Mouse (Mus musculus): Measurements from ENCODE around the gene Tldc1. TPM values are rescaled to one million over a fixed set of nuclear protein-coding genes. Genes with fewer than 3 reads are reported as not detected.
A peak's percentile ranks its signal among the peaks of the same experiment; 100 is the strongest.

Tldc1 gene
- polyA plus RNA-seq, 1 experiment from 2014 or later, result 5.4 TPM

DNA sequence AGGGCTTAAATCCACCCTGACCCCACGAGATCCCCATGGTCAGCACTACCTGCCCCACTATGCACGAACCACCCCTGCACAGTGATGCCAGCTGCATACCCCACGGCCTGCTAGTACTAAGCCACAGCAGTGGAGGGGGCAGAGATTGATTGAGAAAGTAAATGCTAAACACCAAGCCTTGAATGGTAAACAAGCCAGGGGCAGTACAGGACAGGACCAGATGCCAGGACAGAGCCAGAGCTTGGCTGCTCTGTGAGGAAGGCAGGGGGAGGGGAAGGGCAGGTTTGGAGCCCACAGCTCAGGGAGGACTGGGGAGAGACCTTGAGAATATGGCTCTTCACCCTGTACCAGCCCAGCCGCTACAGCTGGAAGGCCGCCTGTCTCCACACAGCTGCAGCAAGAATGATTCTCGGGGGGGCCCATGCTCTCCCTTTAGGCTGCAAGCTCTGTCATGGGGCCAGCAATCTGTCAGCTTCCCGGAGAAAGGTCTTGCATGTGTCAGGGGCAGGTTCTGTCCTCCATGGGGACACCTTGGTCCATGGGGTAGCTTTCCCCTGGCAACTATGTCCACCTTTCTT lies 1.5 kb downstream of the Tldc1 start:
- H3K9ac ChIP-seq (ENCODE audit: low read depth, low read length), result no peak overlapping the region
- peaks cover 10% of the 10 kb centered on the region for H3K4me1 ChIP-seq (ENCODE audit: control insufficient read depth, insufficient read depth, low read length)
- H3K4me2 ChIP-seq (ENCODE audit: low read depth, low read length), result no peak overlapping the region
- no peak overlapping the region for H3K4me3 ChIP-seq (ENCODE audit: low read depth, low read length)
- no peaks in the 10 kb centered on the region for H3K9me3 ChIP-seq (ENCODE audit: control insufficient read depth, low read length)
- ATAC-seq (ENCODE audit: low read depth) (no peak), DNase-seq (ENCODE audit: low spot score) (no peak)
- 0 out of 2 replicates have a peak, but pooled peaks cover 6% of the 10 kb centered on the region for H3K36me3 ChIP-seq (ENCODE audit: control insufficient read depth, insufficient read depth, low read length)
- 82% methylated on average over 7 of the region's 7 CpGs for WGBS
- no peak overlapping the region for H3K27ac ChIP-seq (replicated peaks; ENCODE audit: low read depth, low read length)
- H3K27me3 ChIP-seq (replicated peaks; ENCODE audit: control insufficient read depth, insufficient read depth, low read length), result no peaks in the 10 kb centered on the region

DNA sequence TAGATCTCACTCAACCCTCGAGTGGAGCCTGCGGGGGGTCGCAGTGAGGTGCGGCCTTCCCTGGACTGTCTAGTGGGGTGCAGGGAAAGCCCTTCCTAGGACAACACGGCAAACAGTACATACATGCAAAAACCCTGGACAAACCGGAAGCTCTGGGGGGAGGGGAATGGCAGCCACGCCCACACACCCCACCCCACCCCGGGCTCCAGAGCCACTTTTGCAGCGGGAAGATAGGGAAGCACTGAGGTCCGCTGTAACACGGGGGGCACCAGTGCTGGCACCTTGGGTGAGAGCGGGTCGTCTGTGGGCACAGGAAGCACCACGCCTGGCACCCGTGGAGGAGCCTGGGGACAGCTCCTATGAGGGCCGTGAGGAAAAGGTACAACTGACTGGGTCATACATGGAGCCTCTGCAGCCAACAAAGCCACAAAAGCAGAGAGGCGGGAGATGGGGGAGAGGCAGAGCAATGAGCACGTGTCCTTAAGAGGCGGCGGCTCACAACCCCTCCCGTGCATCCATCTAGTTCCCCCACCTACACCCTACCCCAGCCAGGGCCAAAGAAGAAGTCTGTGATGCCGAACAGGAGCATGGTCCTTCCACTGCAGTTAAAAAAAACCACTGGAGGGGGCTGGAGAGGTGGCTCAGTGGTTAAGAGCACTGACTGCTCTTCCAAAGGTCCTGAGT lies 12.3 kb downstream of the Tldc1 start:
- H3K9me3 ChIP-seq (ENCODE audit: control insufficient read depth, low read length), result no peaks in the 10 kb centered on the region
- DNase-seq (ENCODE audit: low spot score) (no peak), ATAC-seq (ENCODE audit: low read depth) (no peak)
- H3K27ac ChIP-seq (replicated peaks; ENCODE audit: low read depth, low read length), result no peak overlapping the region
- no peaks in the 10 kb centered on the region for H3K4me1 ChIP-seq (ENCODE audit: control insufficient read depth, insufficient read depth, low read length)
- 84% methylated on average over 22 of the region's 22 CpGs for WGBS
- no peaks in the 10 kb centered on the region for H3K27me3 ChIP-seq (replicated peaks; ENCODE audit: control insufficient read depth, insufficient read depth, low read length)
- H3K36me3 ChIP-seq (ENCODE audit: control insufficient read depth, insufficient read depth, low read length), result peaks cover 29% of the 10 kb centered on the region; the same call in 1 of the 2 replicates
- no peak overlapping the region for H3K9ac ChIP-seq (ENCODE audit: low read depth, low read length)
- no peak overlapping the region for H3K4me2 ChIP-seq (ENCODE audit: low read depth, low read length)
- H3K4me3 ChIP-seq (ENCODE audit: low read depth, low read length), result no peak overlapping the region

DNA sequence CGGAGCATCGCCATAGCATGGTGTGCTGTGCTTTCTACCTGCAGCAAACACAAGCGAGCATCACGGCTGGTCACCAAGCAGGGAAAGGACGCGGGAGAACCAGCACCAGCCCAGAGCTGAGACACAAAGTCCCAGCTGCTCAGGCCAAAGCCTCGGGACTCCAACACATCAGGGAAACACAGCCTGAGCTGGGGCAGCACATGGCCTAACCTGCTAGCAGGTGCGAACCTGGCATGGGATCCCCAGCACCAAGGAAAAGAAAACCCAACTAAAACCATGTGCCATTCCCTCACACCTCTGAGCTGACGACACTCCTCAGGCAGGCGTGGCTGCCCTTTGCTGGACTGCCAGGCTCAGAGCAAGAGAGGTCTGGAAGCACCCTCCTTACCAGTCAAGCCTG lies 12.9 kb downstream of the Tldc1 start:
- Histone ChIP-seq H3K9me3 (ENCODE audit: control insufficient read depth, low read length) (no peaks in the 10 kb centered on the region), H3K27ac (replicated peaks; ENCODE audit: low read depth, low read length) (no peak overlapping the region)
- DNase-seq (ENCODE audit: low spot score), result no peak

DNA sequence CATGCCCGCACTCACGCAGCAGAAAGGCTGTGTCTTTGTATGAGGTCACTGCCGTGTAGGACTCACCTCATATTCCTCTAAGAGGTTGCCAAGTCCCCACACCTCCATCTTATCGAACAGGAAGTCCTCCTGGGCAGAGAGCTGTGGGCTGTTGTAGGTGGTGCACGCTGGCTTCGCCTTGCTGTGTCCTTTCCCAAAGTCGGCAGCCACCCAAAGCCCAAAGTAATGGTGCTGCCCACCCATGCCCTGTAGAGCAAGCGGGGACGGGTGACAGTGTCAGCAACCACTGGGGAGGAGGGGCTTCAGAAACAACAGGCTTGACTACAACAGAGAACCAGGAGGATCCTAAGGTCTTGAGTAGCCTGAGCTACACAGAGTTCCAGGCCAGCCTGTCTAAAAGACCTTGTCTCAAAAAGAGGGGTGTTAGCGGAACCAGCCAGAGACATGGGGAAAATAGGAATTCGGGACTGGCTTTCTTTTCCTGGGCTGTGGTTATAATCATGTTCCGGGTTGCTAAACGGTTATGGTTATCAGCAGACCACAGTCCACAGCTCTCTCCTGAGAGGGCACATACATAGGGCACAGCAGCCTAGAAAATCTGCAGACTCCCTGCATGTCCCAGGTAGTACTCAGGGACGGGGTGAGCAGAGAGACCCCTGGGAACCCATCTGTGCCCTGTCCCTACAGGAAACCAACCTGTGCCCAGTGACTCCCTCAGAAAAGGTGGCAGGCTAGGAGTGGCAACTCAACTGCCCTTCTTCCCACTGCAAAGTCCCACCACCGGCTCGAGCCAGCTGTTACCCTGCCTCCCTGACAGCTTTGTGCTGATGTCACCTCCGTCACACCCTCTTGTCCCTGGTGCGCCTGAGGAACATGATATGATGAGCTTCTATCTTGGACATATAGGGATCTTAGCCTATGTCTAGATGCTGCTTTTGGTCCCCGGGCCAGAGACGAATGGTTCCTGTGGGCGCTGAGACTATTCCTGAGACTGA lies 15.7 kb downstream of the Tldc1 start:
- DNase-seq (ENCODE audit: low spot score) (no peak), ATAC-seq (ENCODE audit: low read depth) (no peak)
- no peak overlapping the region for H3K9ac ChIP-seq (ENCODE audit: low read depth, low read length)
- no peaks in the 10 kb centered on the region for H3K9me3 ChIP-seq (ENCODE audit: control insufficient read depth, low read length)
- H3K4me2 ChIP-seq (ENCODE audit: low read depth, low read length), result no peak overlapping the region
- peaks cover 18% of the 10 kb centered on the region; the same call in 1 of the 2 replicates for H3K36me3 ChIP-seq (ENCODE audit: control insufficient read depth, insufficient read depth, low read length)
- WGBS, result 86% methylated on average over 21 of the region's 21 CpGs
- H3K4me1 ChIP-seq (ENCODE audit: control insufficient read depth, insufficient read depth, low read length), result no peaks in the 10 kb centered on the region
- no peak overlapping the region for H3K4me3 ChIP-seq (ENCODE audit: low read depth, low read length)
- no peak overlapping the region for H3K27ac ChIP-seq (replicated peaks; ENCODE audit: low read depth, low read length)
- no peaks in the 10 kb centered on the region for H3K27me3 ChIP-seq (replicated peaks; ENCODE audit: control insufficient read depth, insufficient read depth, low read length)

More for the DNA sequence above, 12.9 kb downstream of the Tldc1 start:
- no peak overlapping the region for H3K9ac ChIP-seq (ENCODE audit: low read depth, low read length)
- no peak overlapping the region for H3K4me3 ChIP-seq (ENCODE audit: low read depth, low read length)
- no peaks in the 10 kb centered on the region for H3K4me1 ChIP-seq (ENCODE audit: control insufficient read depth, insufficient read depth, low read length)
- ATAC-seq (ENCODE audit: low read depth), result no peak
- 79% methylated on average over 10 of the region's 10 CpGs for WGBS
- H3K27me3 ChIP-seq (replicated peaks; ENCODE audit: control insufficient read depth, insufficient read depth, low read length), result no peaks in the 10 kb centered on the region
- H3K4me2 ChIP-seq (ENCODE audit: low read depth, low read length), result no peak overlapping the region
- H3K36me3 ChIP-seq (ENCODE audit: control insufficient read depth, insufficient read depth, low read length), result peaks cover 28% of the 10 kb centered on the region; the same call in 1 of the 2 replicates

DNA sequence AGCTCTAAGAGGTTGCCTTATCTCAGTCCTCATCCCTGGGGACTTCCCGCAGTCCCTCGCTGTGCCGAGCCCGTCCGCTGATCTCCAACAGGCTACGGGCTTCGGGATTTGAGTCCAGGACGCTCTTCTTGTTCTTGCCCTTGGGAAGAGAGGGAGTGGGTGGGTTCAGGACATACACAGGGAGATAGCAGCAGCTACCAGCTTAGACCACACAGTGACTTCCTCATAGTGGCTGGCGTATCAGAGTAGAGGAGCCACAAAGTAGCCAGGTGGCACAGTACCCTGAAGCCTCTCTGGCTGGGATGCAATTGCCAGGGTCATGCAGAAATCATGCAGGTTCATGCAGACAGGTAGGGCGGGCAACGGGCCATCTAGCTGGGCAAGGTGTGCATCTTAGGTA lies 16.5 kb downstream of the Tldc1 start:
- H3K9me3 ChIP-seq (ENCODE audit: control insufficient read depth, low read length), result no peaks in the 10 kb centered on the region
- H3K36me3 ChIP-seq (ENCODE audit: control insufficient read depth, insufficient read depth, low read length), result peaks cover 14% of the 10 kb centered on the region; the same call in 1 of the 2 replicates
- no peak overlapping the region for H3K27ac ChIP-seq (replicated peaks; ENCODE audit: low read depth, low read length)
- DNase-seq (ENCODE audit: low spot score) (no peak), ATAC-seq (ENCODE audit: low read depth) (no peak)
- H3K4me1 ChIP-seq (ENCODE audit: control insufficient read depth, insufficient read depth, low read length), result no peaks in the 10 kb centered on the region
- no peak overlapping the region for H3K9ac ChIP-seq (ENCODE audit: low read depth, low read length)
- H3K4me3 ChIP-seq (ENCODE audit: low read depth, low read length), result no peak overlapping the region
- WGBS, result 89% methylated on average over 10 of the region's 11 CpGs
- H3K4me2 ChIP-seq (ENCODE audit: low read depth, low read length), result no peak overlapping the region
- H3K27me3 ChIP-seq (replicated peaks; ENCODE audit: control insufficient read depth, insufficient read depth, low read length), result no peaks in the 10 kb centered on the region

DNA sequence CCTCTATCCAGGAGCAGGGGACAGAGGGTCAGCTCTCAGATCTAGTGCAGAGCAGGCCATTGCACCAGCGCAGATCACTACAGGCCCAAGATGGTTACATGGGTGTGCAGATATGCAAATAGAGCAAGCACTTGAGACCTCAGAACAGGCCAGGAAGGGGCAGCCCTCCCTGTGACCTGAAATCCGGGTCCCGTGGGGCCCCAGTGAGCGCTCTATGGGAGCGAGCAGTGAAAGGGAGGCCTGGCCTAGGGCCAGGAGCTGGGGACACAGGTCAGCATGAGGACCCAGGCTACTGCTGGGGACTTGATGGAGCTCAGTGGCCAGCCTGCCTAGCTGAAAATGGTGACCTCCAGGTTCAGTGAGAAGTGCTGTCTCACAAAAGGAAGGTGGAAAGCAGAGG lies 21.7 kb downstream of the Tldc1 start:
- Histone ChIP-seq H3K9ac (ENCODE audit: low read depth, low read length) (no peak overlapping the region), H3K36me3 (ENCODE audit: control insufficient read depth, insufficient read depth, low read length) (peaks cover 8% of the 10 kb centered on the region; the same call in 1 of the 2 replicates), H3K4me2 (ENCODE audit: low read depth, low read length) (no peak overlapping the region), H3K4me1 (ENCODE audit: control insufficient read depth, insufficient read depth, low read length) (no peaks in the 10 kb centered on the region), H3K4me3 (ENCODE audit: low read depth, low read length) (no peak overlapping the region), H3K9me3 (ENCODE audit: control insufficient read depth, low read length) (no peaks in the 10 kb centered on the region), H3K27me3 (replicated peaks; ENCODE audit: control insufficient read depth, insufficient read depth, low read length) (no peaks in the 10 kb centered on the region), H3K27ac (replicated peaks; ENCODE audit: low read depth, low read length) (no peak overlapping the region)
- no peak for ATAC-seq (ENCODE audit: low read depth)
- no peak for DNase-seq (ENCODE audit: low spot score)
- WGBS, result 60% methylated on average over 5 of the region's 5 CpGs

DNA sequence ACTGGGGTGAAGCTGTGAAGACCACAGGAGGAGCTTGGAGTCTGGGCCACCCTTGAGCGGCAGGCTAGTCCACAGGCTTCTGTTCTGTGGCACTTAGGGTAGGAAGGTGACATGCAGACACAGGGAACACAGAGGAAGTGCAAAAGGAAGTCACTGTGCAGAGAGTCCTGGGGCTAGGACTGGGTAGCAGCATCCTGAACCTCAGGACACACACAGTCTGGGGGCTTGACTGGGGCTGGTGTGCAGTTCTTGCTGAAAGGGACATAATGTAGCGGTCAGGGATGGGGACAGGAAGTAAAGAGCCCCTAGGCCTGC lies 22.1 kb downstream of the Tldc1 start:
- Histone ChIP-seq H3K4me1 (ENCODE audit: control insufficient read depth, insufficient read depth, low read length) (no peaks in the 10 kb centered on the region), H3K4me3 (ENCODE audit: low read depth, low read length) (no peak overlapping the region), H3K4me2 (ENCODE audit: low read depth, low read length) (peak overlapping the region; percentile 50), H3K27ac (replicated peaks; ENCODE audit: low read depth, low read length) (no peak overlapping the region), H3K9me3 (ENCODE audit: control insufficient read depth, low read length) (no peaks in the 10 kb centered on the region), H3K27me3 (replicated peaks; ENCODE audit: control insufficient read depth, insufficient read depth, low read length) (no peaks in the 10 kb centered on the region), H3K9ac (ENCODE audit: low read depth, low read length) (no peak overlapping the region), H3K36me3 (ENCODE audit: control insufficient read depth, insufficient read depth, low read length) (peaks cover 5% of the 10 kb centered on the region; the same call in 1 of the 2 replicates)
- ATAC-seq (ENCODE audit: low read depth), result no peak
- WGBS, result 61% methylated on average over 2 of the region's 2 CpGs
- no peak for DNase-seq (ENCODE audit: low spot score)

DNA sequence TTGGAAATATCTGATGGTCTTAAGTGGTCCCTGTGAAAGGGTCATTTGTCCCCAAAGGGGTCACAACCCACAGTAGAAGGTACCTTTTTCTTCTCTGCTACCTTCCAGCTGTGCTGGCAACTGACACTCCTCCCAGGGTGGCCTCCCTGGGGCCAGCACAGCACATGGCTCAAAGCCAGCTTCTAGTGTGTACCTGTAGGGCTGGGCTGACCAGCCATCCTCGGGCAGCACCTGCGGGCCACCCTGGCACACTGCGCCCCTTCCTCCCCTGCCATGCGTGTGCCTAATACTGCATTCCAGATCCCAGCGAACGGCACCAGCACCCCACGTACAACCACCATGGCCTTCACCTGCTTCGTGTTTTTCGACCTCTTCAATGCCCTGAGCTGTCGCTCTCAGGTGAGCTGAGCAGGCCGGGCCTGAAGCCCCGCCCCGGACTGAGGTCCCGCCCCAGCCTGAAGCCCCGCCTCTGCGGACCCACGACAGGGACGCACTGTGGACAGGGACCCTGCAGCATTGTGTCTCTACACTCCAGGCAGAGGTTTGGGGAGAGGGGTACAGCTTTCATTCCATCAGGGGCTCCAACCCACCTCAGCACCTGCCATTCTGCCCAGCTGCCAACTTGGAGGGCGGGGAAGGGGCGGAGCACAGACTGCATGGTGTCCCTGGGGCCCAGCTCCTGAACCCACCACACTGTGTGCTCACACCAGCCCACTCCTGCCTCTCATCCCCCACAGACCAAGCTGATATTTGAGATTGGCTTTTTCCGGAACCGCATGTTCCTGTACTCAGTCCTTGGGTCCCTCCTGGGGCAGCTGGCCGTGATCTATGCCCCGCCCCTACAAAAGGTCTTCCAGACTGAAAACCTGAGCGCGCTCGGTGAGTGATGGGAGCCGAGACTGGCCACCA lies 22.7 kb downstream of the Tldc1 start:
- no peak overlapping the region for H3K27ac ChIP-seq (replicated peaks; ENCODE audit: low read depth, low read length)
- peaks cover 4% of the 10 kb centered on the region; the same call in 1 of the 2 replicates for H3K36me3 ChIP-seq (ENCODE audit: control insufficient read depth, insufficient read depth, low read length)
- DNase-seq (ENCODE audit: low spot score) (no peak), ATAC-seq (ENCODE audit: low read depth) (peak; percentile 51; the same call in 1 of the 2 replicates)
- H3K4me2 ChIP-seq (ENCODE audit: low read depth, low read length), result peak overlapping the region; percentile 50
- H3K4me1 ChIP-seq (ENCODE audit: control insufficient read depth, insufficient read depth, low read length), result no peaks in the 10 kb centered on the region
- H3K27me3 ChIP-seq (replicated peaks; ENCODE audit: control insufficient read depth, insufficient read depth, low read length), result no peaks in the 10 kb centered on the region
- 25% methylated on average over 24 of the region's 28 CpGs for WGBS
- H3K9me3 ChIP-seq (ENCODE audit: control insufficient read depth, low read length), result no peaks in the 10 kb centered on the region
- peak overlapping the region; percentile 28 for H3K4me3 ChIP-seq (ENCODE audit: low read depth, low read length)
- 0 out of 2 replicates have a peak overlapping the region, but pooled peaks have one; percentile 30 for H3K9ac ChIP-seq (ENCODE audit: low read depth, low read length)

Data from embryonic facial prominence, embryonic 14.5 days (tissue).